Mouse (Mus musculus) ovary, postnatal 36 days (tissue): Measurements from ENCODE around the gene Rbm25.
"Not testable (repeated sequence)": the region's sequence is repeated elsewhere in the genome, so short reads cannot be mapped to it uniquely, and the experiment has no call there.

Experiments used
- DNase-seq: peaks from one replicate; pipeline ENCODE4 v3.0.0; 2022; ENCODE audit warnings: low spot score, mixed read lengths

Gene Rbm25

GRCm38 (mm10) chr12:83630936-83631335, at the start of gene Rbm25:
Gene Rbm25 (plus strand): TSS chr12:83631236.
- DNase-seq = not testable (repeated sequence)

GRCm38 (mm10) chr12:83582106-83582505, 48.9 kb upstream of the Rbm25 start:
- no peak for DNase-seq

GRCm38 (mm10) chr12:83582747-83583146, 48.3 kb upstream of the Rbm25 start:
- DNase-seq = no peak

GRCm38 (mm10) chr12:83586628-83587027, 44.4 kb upstream of the Rbm25 start:
- DNase-seq = no peak

- DNase-seq = no peak
These were observed 39.1 kb upstream of the Rbm25 start for GRCm38 (mm10) chr12:83591754-83592501.

GRCm38 (mm10) chr12:83594454-83595040, 36.5 kb upstream of the Rbm25 start:
- DNase-seq = no peak

- no peak for DNase-seq
These were observed 34.7 kb upstream of the Rbm25 start for GRCm38 (mm10) chr12:83596191-83596954.

- peak; percentile 91 for DNase-seq
These were observed 34.0 kb upstream of the Rbm25 start, which contains the start of gene Zfyve1 for GRCm38 (mm10) chr12:83597025-83597501. Gene Zfyve1 (minus strand): TSS chr12:83597222.

GRCm38 (mm10) chr12:83597881-83598280, 33.2 kb upstream of the Rbm25 start:
- DNase-seq = no peak

- DNase-seq = no peak
These were observed 28.8 kb upstream of the Rbm25 start for GRCm38 (mm10) chr12:83602285-83602684.

- not testable (repeated sequence) for DNase-seq
These were observed 24.6 kb upstream of the Rbm25 start for GRCm38 (mm10) chr12:83606411-83606810.

- no peak for DNase-seq
These were observed 13.8 kb upstream of the Rbm25 start for GRCm38 (mm10) chr12:83617261-83617660.

GRCm38 (mm10) chr12:83618981-83619380, 12.1 kb upstream of the Rbm25 start:
- DNase-seq = no peak

GRCm38 (mm10) chr12:83620694-83621093, 10.3 kb upstream of the Rbm25 start:
- not testable (repeated sequence) for DNase-seq

GRCm38 (mm10) chr12:83622031-83622755, 8.8 kb upstream of the Rbm25 start:
- no peak for DNase-seq

GRCm38 (mm10) chr12:83624321-83624720, 6.7 kb upstream of the Rbm25 start:
- DNase-seq = no peak

GRCm38 (mm10) chr12:83631743-83632679, 975 bp downstream of the Rbm25 start:
- peak; percentile 93 for DNase-seq

GRCm38 (mm10) chr12:83632680-83633025, 1.6 kb downstream of the Rbm25 start:
- peak; percentile 55 for DNase-seq

- DNase-seq = no peak
These were observed 2.8 kb downstream of the Rbm25 start for GRCm38 (mm10) chr12:83633807-83634206.

GRCm38 (mm10) chr12:83641233-83641632, 10.2 kb downstream of the Rbm25 start:
- DNase-seq = no peak

- no peak for DNase-seq
These were observed 12.1 kb downstream of the Rbm25 start for GRCm38 (mm10) chr12:83643116-83643515.
